Mouse (Mus musculus): ENCODE measurements around the gene Gulp1.

The Gulp1 gene

DNA sequence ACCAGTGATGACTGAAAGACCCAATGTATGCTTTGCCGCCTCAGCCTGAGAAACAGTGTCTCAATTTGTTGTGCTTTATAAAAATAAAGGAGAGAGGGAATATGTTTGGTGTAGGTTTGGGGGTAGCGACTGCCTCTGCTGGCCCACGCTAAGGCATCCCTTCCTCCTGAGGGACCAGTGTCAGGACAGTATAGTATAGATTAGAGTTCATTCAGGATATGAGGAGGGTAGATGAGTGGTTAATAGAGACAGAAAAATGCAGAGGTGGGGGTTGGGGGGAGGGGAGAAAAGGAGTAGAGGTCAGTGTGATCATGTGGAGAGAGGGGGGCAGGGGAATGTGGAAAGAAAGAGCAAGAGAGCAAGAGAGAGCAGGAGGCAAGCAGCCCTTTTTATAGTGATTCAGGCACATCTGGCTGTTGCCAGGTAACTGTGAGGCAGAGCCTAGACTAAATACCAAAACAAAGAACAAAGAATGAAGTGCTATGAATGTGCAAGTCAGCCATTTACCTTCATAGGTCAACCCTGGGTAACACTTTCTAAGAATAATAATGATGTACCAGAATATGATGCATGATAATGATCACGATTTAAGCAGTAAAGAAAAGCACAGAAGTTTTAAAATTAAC is 169.6 kb downstream of the Gulp1 start:
- no peak for DNase-seq (ENCODE audit: low spot score in 2 of 2)

- DNase-seq (ENCODE audit: low spot score in 2 of 2) = no peak
Observed at GRCm38 (mm10) chr1:44741256-44741655, 189.9 kb downstream of the Gulp1 start.

- peak; percentile 10 to 38 for DNase-seq (ENCODE audit: low spot score in 2 of 2)
Observed at GRCm38 (mm10) chr1:44745711-44746110, 194.4 kb downstream of the Gulp1 start.

- DNase-seq (ENCODE audit: low spot score in 2 of 2) = no peak
Observed at GRCm38 (mm10) chr1:44750731-44751730, 199.7 kb downstream of the Gulp1 start.

GRCm38 (mm10) chr1:44778251-44778650 is 226.9 kb downstream of the Gulp1 start:
- DNase-seq (ENCODE audit: low spot score in 2 of 2) = no peak

DNA sequence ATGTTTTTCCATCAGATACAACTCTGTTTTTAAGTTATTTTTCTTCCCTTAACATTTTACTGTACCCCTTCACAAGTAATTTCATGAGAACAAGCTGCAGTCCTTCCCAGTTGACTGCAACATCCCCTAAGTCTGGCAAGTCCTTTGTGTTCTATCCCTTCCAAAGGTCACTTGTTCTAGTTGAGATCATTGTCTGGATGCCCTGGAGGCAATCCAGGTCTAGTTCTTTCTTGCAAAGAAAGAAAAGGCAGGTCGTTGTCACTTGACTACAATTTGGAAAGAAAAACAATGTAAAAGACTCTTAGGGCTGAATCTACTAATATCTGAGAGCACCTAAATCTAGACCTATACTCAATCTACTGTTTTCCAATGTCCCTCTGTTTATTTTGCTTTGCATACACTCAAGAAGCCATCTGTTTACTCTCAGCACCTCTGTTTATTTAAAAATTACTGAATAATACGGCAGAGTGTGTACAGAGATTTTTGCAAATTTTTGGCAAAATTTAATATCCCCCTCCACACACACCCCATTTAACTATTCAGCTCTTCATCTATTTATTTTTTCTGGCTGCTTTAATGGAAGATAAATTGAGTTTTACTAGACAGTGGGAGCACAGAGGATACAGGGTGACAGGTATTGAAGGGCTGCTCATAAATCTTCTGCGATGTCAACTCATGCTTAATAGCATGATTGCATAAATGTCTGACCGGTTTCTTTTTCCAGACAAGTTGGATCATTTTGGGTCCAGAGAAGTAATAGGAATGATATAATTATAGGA is 252.5 kb downstream of the Gulp1 start:
- DNase-seq (ENCODE audit: low spot score in 2 of 2) = no peak

DNA sequence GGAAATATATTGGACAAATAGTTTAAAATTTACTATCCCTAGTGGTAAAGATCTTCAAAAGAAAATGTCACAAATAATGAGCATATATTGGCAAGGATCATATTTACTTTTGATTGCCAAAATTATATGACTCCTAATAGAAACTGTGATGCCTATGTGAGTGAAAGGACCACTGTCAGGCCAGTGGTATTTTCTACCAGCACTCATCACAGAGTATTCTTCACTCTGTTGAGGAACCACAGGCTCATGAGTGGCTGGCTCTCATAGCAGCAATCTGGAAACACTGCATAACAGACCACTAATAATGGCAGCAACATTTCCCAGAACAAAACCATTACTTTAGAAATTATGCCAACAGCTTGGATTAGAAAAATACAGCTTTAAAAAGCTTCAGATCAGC is 255.1 kb downstream of the Gulp1 start:
- no peak for DNase-seq (ENCODE audit: low spot score in 2 of 2)

DNA sequence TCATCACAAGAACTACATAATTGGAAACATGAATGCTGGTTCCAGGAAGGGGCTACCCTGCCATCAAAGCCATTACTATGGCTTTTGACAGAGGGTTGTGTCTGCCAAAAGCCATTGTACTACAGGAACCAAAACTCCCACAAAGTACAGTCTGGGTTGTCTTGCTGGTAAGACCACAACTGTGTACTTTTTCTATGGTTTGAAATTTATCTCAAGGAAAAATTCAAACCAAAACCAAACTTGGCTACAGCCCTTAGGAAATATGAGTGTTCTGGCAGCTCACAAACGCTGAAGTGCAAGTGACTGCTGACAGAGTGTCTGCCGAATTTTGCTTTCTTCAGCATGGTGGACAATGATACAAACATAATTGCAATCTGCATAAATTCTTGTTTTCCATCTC is 259.0 kb downstream of the Gulp1 start:
- no peak for DNase-seq (ENCODE audit: low spot score in 2 of 2)

DNA sequence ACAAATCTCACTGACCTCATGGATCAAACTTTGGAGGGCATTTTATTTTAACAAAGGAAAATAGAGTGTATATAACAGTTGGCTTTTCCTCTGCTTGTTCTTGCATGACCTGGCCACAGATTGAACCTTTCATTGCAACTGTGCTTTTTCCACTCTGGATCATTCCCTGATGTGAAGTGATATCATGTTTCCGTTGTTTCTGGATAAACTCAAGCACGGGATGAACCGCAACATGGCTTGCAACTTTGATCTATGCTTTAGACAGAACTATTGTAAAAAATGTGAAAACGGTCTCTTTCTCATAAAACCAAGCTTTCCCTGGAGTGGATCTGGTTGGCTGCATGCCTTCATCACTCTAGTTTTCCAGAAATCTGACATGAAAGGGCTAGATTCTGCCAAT is 282.6 kb downstream of the Gulp1 start:
- DNase-seq (ENCODE audit: low spot score in 2 of 2) = no peak

Measured in frontal cortex, postnatal 25 days (tissue).